13 mouse cellular contexts compared by ENCODE assay signal in the genomic region with DNA sequence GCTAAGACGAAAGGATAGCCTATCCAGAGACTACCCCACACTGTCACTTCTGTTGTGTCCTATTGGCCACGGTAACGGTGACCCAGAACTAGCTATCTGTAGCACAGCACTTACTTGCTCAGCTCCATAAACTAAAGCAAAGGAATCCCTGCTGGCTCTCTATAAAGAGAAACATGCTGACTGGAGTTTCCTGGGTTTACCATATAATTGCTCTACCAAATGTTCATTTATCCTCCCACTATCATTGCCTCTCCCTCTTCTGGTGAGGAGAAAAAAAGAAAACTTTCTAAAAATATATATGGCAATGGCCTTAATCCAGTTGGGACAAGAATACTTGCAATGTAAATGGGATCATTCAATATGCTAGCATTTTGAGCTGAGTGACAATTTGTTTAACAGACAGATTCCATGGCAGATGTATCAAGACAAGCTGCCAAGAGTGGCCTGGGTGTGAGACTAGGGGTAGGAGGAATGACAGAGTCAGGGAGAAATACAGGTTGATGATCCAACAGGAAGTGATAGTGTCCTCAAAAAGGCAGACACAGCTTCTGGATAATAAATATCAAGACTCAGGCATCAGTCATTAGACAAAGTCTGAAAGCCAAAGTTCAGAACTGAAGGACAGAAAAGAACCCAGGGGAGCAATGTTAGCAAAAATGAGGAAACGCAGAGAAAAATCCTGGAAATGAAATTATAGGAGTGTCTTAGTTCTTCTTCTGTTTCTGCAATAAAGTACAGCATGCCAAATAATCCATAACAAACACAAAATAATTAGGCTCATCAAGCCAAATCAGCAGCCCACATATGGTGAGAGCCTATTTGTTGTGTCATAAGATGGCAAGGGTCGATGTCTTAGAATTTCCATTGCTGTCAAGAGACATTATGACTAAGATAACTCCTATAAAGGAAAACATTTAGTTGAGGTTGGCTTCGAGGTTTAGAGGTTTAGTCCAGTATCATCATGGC.
A peak's percentile ranks its signal among the peaks of the same experiment; 100 is the strongest.
DNase-seq lines count a peak whose midpoint lies in the region; ATAC-seq lines count a peak whose summit lies in the region.
"Had no signal": no experiment of that assay in that cellular context is flagged by ENCODE, and none has a peak within 500 bp of the region (broad histone marks: within the 10 kb centered on the region; RNA-seq: fewer than 3 reads in every experiment).

No protein-coding gene starts in this region.

- no peak for DNase-seq in frontal cortex, postnatal 10 days (ENCODE audit: low spot score in 2 of 2)
- peak; percentile 54 to 70 for DNase-seq in right cerebral cortex, postnatal 10 days (ENCODE audit: low spot score in 2 of 2)
- DNase-seq in right cerebral cortex, postnatal 36 days (ENCODE audit: low spot score in 2 of 2) = no peak
- DNase-seq in layer of hippocampus, adult 9-11 months = peak; percentile 24
- DNase-seq in kidney, adult 8-10 months = no peak
- DNase-seq in liver = no peak
- DNase-seq: adrenal gland, postnatal 14 days; B cell, adult 2 months; cerebellum, adult 9-10 months; heart, postnatal 10 days; midbrain, embryonic 14.5 days; thymus, postnatal 36 days had no signal

- ATAC-seq in frontal cortex, adult (ENCODE audit: low TSS enrichment) = peak; percentile 98

Comparison
In these comparisons a context has a peak if more than half of its experiments do, and no peak if none do; other contexts are left out.
1. DNase-seq: peak in right cerebral cortex, postnatal 10 days (2 of 2) and layer of hippocampus, adult 9-11 months (single experiment); none in frontal cortex, postnatal 10 days (0 of 2), right cerebral cortex, postnatal 36 days (0 of 2), kidney, adult 8-10 months (0 of 2) and liver (single experiment).